Mouse (Mus musculus): ENCODE measurements around the gene Pga5.

Pga5 gene

GRCm38 (mm10) chr19:10710088-10710511 lies 32.2 kb upstream of the Pga5 start:
- CTCF ChIA-PET, result interaction anchor here (0.5 to 3.5 kb wide), 84 partner anchors 9 to 452 kb away, joined by 3 to 60 read pairs (median 5); partner anchors contain the start of genes Pga5 (in 2 of the 4), Ccdc86 (in 1 of the 4), Cd6 (in 1 of the 4) and Prpf19 (in 1 of the 4)
- POLR2A ChIA-PET, result interaction anchor here in 3 of 4 experiments (0.6 to 1.8 kb wide), 17 partner anchors 10 to 270 kb away, joined by 3 to 8 read pairs (median 4); partner anchors contain the start of genes Ccdc86 (in 1 of the 3), Cpsf7 (in 1 of the 3), Ddb1 (in 1 of the 3) and Sdhaf2 (in 1 of the 3)

DNA sequence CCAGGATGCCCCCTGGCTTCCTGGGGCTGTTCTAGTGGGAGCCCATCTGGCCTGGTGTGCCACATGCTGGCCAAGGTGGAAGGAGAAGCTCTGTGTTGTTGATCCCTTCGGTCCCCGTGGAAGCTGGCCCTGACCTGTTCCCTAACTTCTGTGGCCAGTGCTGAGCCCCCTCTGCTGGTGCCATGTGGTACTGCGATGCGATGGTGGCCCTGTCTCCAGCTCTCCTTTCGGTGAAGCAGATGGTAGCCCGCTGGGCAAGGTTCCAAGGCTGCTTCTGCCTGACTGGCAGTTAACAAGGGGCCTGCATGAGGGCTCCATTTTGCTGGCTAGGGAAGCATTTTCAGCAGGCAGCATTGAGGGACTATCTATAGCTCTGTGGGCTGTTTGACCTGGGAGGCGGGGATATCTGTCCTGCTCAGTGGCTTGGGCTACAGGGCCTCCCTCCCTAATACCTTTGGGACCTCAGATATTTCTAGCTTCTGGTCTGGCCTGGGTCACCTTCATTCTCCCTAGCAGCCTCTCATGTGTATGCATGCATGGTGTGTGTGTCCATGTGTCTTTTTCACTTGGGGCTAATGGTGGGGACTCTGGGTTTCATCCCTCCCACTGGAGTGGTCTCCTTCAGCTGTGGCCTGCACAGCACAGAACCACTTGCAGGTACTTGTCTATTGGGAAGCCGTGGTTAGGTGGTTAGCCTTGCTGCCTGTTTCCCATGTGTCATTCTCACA lies 31.7 kb upstream of the Pga5 start:
- POLR2A ChIA-PET, result interaction anchor here in 3 of 4 experiments (0.6 to 1.8 kb wide), 28 partner anchors 9 to 270 kb away, joined by 3 to 8 read pairs (median 3); partner anchors contain the start of genes Sdhaf2 (in 2 of the 3), Ccdc86 (in 1 of the 3), Cpsf7 (in 1 of the 3) and Ddb1 (in 1 of the 3)

GRCm38 (mm10) chr19:10708900-10709299 lies 31.0 kb upstream of the Pga5 start:
- ChIA-PET CTCF (interaction anchor here (0.6 to 3.5 kb wide), 86 partner anchors 8 to 368 kb away, joined by 3 to 60 read pairs (median 5); partner anchors contain the start of genes Pga5 (in 2 of the 4), Slc15a3 (in 2 of the 4), Vps37c (in 2 of the 4) and Ccdc86 (in 1 of the 4)), POLR2A (interaction anchor here in 3 of 4 experiments (0.7 to 1.8 kb wide), 17 partner anchors 11 to 271 kb away, joined by 3 to 8 read pairs (median 3); partner anchors contain the start of genes Sdhaf2 (in 2 of the 3), Cpsf7 (in 1 of the 3), Ddb1 (in 1 of the 3) and Tkfc (in 1 of the 3))

More for the DNA sequence above, 31.7 kb upstream of the Pga5 start:
- CTCF ChIA-PET, result interaction anchor here (0.5 to 3.5 kb wide), 113 partner anchors 9 to 1250 kb away, joined by 3 to 60 read pairs (median 4); partner anchors contain the start of genes Pga5 (in 2 of the 4), Slc15a3 (in 2 of the 4), Vps37c (in 2 of the 4) and Ccdc86 (in 1 of the 4)

- ChIA-PET CTCF (interaction anchor here in 2 of 4 experiments (2.2 to 3.5 kb wide), 6 partner anchors 8 to 40 kb away, joined by 8 to 60 read pairs (median 18); partner anchors contain the start of gene Pga5 (in 2 of the 2)), POLR2A (interaction anchor here in 3 of 4 experiments (0.6 to 1.6 kb wide), 6 partner anchors 19 to 240 kb away, joined by 3 to 7 read pairs (median 3); partner anchors contain the start of genes Cpsf7 (in 1 of the 3), Ddb1 (in 1 of the 3), Sdhaf2 (in 1 of the 3) and Vps37c (in 1 of the 3))
Observed at GRCm38 (mm10) chr19:10707881-10708280, 30.0 kb upstream of the Pga5 start.

- ChIA-PET POLR2A (interaction anchor here in 3 of 4 experiments (0.6 to 1.5 kb wide), 8 partner anchors 19 to 240 kb away, joined by 3 to 4 read pairs (median 3); partner anchors contain the start of genes Cpsf7 (in 1 of the 3), Ddb1 (in 1 of the 3), Prpf19 (in 1 of the 3) and Sdhaf2 (in 1 of the 3)), CTCF (interaction anchor here in 3 of 4 experiments (0.6 to 3.5 kb wide), 8 partner anchors 9 to 276 kb away, joined by 3 to 60 read pairs (median 6); partner anchors contain the start of gene Pga5 (in 1 of the 3))
Observed at GRCm38 (mm10) chr19:10707087-10707875, 29.4 kb upstream of the Pga5 start.

DNA sequence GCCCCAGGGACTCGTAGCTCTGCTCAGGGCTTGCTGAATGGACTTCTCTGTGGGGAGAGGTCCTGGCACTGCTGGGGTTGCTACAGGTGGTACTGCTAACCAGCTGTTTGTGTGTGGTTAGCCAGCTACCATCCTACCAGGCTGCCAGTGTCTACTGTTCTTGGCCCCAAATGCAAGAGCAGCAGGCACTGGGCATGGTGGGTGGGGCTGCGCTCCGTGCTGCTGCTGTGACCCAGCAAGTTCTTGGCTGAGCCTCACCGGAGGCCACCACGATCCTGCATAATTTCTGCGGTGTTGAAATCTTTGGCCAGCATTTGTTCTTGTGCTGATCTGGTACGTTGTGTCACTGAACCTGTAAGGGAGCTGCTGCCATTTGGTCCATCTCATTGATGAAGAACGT lies 25.6 kb upstream of the Pga5 start:
- CTCF ChIA-PET, result interaction anchor here in 1 of 4 experiments (1.2 to 1.9 kb wide), 2 partner anchors 25 to 276 kb away, joined by 3 to 5 read pairs; no protein-coding TSS in a partner anchor

DNA sequence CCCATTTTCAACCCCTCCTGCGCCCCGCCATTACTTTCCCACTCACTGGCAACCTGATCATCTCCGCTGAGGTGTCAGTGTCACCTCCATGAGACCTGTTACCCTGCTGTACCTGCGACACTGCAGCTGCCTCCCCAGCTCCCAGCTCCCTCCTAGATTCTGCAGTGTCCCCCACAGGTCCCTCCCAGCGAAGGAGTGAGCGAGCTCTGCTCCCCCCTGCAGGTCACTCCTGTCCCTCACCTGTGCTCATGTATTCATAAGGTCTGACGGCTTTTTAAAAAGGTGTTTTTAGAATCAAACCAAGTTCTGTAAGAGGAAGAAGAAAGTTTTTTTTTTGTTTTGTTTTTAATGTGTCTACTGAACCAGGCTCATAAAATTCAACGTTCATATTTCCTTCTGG lies 24.3 kb upstream of the Pga5 start:
- CTCF ChIA-PET, result interaction anchor here in 3 of 4 experiments (0.5 to 1.9 kb wide), 4 partner anchors 22 to 368 kb away, joined by 3 to 5 read pairs (median 4); no protein-coding TSS in a partner anchor
- POLR2A ChIA-PET, result interaction anchor here in 2 of 4 experiments (0.6 to 1.3 kb wide), 3 partner anchors 10 to 271 kb away, joined by 3 read pairs; no protein-coding TSS in a partner anchor

More for the DNA sequence above, 25.6 kb upstream of the Pga5 start:
- POLR2A ChIA-PET, result interaction anchor here in 2 of 4 experiments (0.8 to 1.4 kb wide), 2 partner anchors 13 to 132 kb away, joined by 3 read pairs; no protein-coding TSS in a partner anchor

- ChIA-PET POLR2A (interaction anchor here in 2 of 4 experiments (0.6 to 1.8 kb wide), 4 partner anchors 9 to 52 kb away, joined by 3 to 7 read pairs (median 4); no protein-coding TSS in a partner anchor), CTCF (interaction anchor here in 3 of 4 experiments (0.9 to 1.3 kb wide), 3 partner anchors 8 to 9 kb away, joined by 3 to 4 read pairs (median 4); no protein-coding TSS in a partner anchor)
Observed at GRCm38 (mm10) chr19:10701013-10701726, 23.3 kb upstream of the Pga5 start.

- ChIA-PET POLR2A (interaction anchor here in 2 of 4 experiments (0.6 to 1.8 kb wide), 3 partner anchors 8 to 217 kb away, joined by 3 to 7 read pairs (median 4); partner anchors contain the start of gene Ppp1r32 (in 1 of the 2)), CTCF (interaction anchor here in 2 of 4 experiments (0.5 to 0.9 kb wide), 4 partner anchors 10 to 192 kb away, joined by 3 read pairs; no protein-coding TSS in a partner anchor)
Observed at GRCm38 (mm10) chr19:10699851-10700250, 22.0 kb upstream of the Pga5 start.

GRCm38 (mm10) chr19:10698131-10698991 lies 20.5 kb upstream of the Pga5 start:
- POLR2A ChIA-PET, result interaction anchor here in 2 of 4 experiments (0.8 to 1.0 kb wide), 3 partner anchors 11 to 31 kb away, joined by 3 read pairs; no protein-coding TSS in a partner anchor
- CTCF ChIA-PET, result interaction anchor here in 1 of 4 experiments (3.8 kb wide), 1 partner anchor 11 kb away, joined by 30 read pairs; no protein-coding TSS in a partner anchor

GRCm38 (mm10) chr19:10695801-10696200 lies 17.9 kb upstream of the Pga5 start:
- ChIA-PET POLR2A (interaction anchor here in 3 of 4 experiments (0.6 to 2.1 kb wide), 8 partner anchors 14 to 261 kb away, joined by 3 to 6 read pairs (median 4); partner anchors contain the start of genes Ddb1 (in 1 of the 3) and Vwce (in 1 of the 3)), CTCF (interaction anchor here in 3 of 4 experiments (0.6 to 4.3 kb wide), 4 partner anchors 13 to 1105 kb away, joined by 3 to 30 read pairs (median 12); no protein-coding TSS in a partner anchor)

DNA sequence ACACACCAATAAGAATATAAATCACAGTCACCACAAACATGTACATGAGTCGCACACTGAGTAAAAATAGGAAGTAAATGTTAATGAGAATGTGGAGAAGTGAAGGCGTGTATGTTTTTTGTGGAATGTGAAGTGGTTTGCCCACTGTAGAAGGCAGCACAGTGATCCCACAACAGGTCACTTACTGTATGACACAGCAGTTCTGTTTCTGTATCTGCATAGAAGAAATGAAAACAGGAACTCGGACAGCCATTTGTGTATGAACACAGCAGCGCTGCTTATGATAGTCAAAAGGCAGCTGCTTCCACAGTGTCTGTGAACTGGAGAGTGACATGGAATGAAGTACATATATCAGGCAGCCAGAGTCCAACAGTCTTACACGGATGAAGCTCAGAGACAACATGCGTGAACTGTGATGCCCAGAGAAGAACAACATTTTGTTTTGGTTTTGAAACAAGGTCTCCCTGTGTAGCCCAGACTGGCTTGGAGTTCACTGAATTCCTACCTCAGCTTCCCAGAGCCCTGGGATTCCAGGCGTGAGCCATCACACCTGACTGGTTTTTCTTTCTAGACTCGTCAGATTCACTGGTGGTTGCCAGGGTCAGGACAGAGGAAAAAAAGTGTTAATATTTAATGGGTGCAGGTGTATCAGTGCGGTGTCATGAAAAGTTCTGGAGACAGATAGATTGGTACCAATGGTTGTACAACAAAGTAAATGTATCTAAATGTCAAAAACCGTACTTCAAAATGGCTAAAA lies 16.2 kb upstream of the Pga5 start:
- CTCF ChIA-PET, result interaction anchor here in 1 of 4 experiments (4.3 kb wide), 1 partner anchor 15 kb away, joined by 20 read pairs; no protein-coding TSS in a partner anchor
- POLR2A ChIA-PET, result interaction anchor here in 1 of 4 experiments (1.4 kb wide), 1 partner anchor 11 kb away, joined by 3 read pairs; no protein-coding TSS in a partner anchor

GRCm38 (mm10) chr19:10692361-10692760 lies 14.5 kb upstream of the Pga5 start:
- ChIA-PET CTCF (interaction anchor here in 2 of 4 experiments (1.2 to 2.6 kb wide), 3 partner anchors 14 to 287 kb away, joined by 3 to 16 read pairs (median 4); no protein-coding TSS in a partner anchor), POLR2A (interaction anchor here in 2 of 4 experiments (0.5 to 2.5 kb wide), 6 partner anchors 9 to 203 kb away, joined by 3 to 6 read pairs (median 3); partner anchors contain the start of gene Prpf19 (in 1 of the 2))

- ChIA-PET POLR2A (interaction anchor here in 2 of 4 experiments (0.8 to 2.5 kb wide), 6 partner anchors 9 to 121 kb away, joined by 3 to 6 read pairs (median 4); no protein-coding TSS in a partner anchor), CTCF (interaction anchor here in 3 of 4 experiments (0.6 to 2.6 kb wide), 4 partner anchors 13 to 288 kb away, joined by 3 to 16 read pairs (median 4); no protein-coding TSS in a partner anchor)
Observed at GRCm38 (mm10) chr19:10691660-10692059, 13.8 kb upstream of the Pga5 start.

All from embryonic stem cell, embryonic (primary cell).